Mouse (Mus musculus): ENCODE measurements around the gene Col4a3.

The Col4a3 gene

DNA sequence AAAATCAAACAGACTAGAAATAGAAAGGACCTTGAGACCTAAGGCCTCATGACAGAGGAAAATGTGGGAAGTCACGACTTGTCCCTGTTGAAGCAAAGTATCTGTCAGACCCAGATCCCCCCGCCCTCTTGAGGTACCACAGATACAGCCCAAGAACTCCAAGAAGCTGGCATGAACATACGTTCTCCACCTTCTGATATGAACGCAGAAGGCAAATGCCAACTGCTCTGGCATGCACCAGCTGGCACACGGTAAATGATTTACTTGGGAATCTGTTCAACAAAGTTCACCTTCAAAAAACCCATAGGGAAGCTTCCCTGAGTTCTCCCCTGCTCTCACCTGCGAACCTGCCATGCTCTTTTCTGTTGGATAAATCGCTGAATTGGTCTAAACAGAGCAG lies 19.1 kb downstream of the Col4a3 start:
- no peak for DNase-seq (ENCODE audit: low spot score)

- no peak for DNase-seq (ENCODE audit: low spot score)
Measured at GRCm38 (mm10) chr1:82608646-82609262, 22.0 kb downstream of the Col4a3 start.

GRCm38 (mm10) chr1:82612061-82612660 lies 25.4 kb downstream of the Col4a3 start:
- DNase-seq (ENCODE audit: low spot score) = no peak

- no peak for DNase-seq (ENCODE audit: low spot score)
Measured at GRCm38 (mm10) chr1:82618001-82618400, 31.3 kb downstream of the Col4a3 start.

DNA sequence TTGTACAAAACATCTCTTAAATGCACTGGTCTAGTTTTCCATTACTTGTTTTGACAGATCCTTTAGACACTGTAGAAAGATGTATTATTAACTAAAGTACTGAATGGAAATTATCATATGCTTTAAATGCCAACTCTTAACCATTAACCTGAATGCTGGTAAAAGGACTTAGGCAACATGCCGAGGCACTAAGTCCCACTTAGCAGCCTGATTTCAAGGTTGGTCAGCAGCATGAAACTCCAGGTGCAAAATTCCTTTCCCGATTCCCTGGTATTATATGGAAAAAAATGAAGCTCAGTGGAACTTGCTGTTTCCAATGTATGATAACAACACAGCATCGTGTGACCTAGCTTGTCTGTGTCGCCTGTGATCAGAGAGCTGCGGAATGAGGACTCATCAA lies 31.9 kb downstream of the Col4a3 start:
- DNase-seq (ENCODE audit: low spot score) = no peak

- DNase-seq (ENCODE audit: low spot score) = no peak
Measured at GRCm38 (mm10) chr1:82619981-82620380, 33.3 kb downstream of the Col4a3 start.

- no peak for DNase-seq (ENCODE audit: low spot score)
Measured at GRCm38 (mm10) chr1:82624934-82625333, 38.2 kb downstream of the Col4a3 start.

DNA sequence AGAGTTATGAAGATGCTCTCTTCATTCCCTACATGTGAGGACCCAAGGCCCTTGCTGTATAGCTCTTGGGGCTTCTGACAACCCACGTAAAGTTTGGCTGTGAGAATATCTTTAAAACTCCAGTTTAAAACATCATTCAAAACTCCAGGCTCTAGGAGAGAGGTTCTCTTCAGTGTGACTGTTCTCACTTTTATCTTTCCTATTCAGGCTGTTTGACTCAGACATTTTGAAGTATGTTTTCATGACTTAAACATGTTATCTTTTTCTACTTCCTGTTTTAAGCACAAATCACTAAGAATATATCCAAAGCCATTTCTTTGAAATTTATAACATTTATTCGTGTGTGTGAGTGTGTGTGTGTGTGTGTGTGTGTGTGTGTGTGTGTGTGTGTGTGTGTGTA lies 38.8 kb downstream of the Col4a3 start:
- no peak for DNase-seq (ENCODE audit: low spot score)

GRCm38 (mm10) chr1:82627652-82628051 lies 40.9 kb downstream of the Col4a3 start:
- DNase-seq (ENCODE audit: low spot score) = no peak

DNA sequence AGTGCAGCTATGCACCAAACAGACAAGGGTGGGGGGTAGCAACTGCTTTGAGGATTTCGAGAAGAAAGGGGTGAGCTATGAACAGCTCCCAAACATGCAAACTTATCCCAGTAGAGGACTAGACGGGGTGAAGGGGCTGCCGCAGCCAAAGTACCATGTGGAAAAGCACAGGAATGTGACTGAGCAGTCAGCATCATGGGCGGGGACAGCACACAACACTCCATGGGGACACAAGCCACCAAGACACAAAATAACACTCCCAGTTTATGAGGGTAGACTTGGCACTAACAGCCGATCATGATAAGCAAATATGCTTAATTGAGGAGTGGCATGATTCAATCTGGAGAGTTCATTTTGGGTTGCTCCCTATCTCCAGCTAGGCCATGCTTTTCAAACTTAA lies 42.8 kb downstream of the Col4a3 start:
- no peak for DNase-seq (ENCODE audit: low spot score)

DNA sequence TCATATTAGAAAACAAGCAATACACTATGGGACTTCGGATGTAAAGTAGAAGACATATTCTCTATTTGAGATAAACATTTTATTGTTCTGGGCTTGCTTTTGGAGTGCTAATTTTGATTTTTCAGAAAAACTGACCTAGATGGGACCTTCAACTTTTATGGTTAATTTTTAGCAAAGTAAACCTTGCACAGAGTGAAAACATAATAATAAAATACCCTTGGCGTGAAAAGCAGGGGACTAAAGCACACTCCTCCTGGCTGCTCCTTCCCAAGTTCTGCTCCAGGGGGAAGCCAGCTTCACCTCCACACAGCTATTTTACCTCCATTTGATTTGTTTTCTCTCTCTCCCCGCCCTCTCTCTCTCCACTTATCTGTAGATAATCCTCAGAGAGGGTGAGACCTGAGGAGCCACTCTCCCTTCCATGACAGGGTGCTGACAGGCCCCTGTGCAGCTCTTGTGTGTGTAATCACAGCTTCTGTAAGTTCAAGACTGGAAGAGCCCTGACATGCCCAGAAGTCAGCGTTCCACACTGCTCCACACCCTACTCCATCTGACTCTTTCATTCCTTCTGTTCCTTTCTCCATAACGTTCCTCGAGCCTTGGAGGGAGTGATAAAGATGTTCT lies 44.6 kb downstream of the Col4a3 start:
- DNase-seq (ENCODE audit: low spot score) = no peak

DNA sequence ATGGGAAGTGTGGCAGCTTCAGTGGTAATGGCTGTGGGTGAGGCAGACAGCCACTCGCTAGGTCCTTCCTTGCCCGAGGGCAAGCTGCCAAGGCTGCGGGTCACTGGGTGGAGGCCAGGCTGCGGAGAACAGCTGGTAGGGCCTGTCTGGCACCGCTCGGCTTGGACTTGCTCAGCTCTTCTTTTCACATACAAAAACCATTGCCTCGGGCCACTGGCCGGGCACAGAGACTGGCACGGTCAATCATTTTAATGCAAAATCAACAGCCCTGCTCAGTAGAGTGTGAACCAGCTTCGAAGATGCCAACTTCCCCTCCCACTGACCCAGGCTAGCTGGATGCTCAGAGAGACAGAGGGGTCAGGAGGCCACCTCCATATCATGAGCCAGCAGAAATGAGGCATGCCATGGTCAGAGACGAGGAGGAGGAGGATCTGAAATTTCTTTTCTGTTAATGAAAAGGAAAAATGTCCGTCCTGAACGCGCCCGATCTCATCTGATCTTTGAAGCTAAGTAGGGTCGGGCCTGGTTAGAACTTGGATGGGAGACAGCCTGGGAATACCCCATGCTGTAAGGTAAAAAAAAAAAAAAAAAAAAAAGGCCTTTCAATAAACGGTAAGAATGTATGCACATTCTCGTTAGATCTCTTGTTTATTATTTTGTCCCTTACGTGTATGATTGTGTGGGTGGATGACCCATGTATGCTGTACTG lies 48.0 kb downstream of the Col4a3 start:
- peak; percentile 10 for DNase-seq (ENCODE audit: low spot score)

- DNase-seq (ENCODE audit: low spot score) = no peak
Measured at GRCm38 (mm10) chr1:82635254-82635620, 48.5 kb downstream of the Col4a3 start.

DNA sequence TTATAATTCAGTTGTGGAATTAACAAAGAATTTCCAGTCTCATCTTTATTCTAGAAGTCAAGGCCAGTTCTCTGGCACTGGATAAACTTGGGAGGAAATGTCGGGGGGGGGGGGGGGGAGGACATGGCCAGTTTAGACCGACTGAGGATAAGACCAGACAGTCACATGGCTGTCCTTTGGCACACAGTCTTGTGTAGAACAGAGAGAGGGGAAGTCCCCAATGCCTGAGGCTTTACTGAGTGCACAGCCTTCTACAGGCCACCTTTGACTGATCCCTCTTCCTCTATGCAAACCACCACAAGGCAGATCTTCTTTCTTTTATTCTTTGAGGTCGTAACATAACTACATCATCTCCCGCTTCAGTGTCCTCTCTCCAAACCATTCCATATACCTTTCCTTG lies 49.6 kb downstream of the Col4a3 start:
- no peak for DNase-seq (ENCODE audit: low spot score)

DNA sequence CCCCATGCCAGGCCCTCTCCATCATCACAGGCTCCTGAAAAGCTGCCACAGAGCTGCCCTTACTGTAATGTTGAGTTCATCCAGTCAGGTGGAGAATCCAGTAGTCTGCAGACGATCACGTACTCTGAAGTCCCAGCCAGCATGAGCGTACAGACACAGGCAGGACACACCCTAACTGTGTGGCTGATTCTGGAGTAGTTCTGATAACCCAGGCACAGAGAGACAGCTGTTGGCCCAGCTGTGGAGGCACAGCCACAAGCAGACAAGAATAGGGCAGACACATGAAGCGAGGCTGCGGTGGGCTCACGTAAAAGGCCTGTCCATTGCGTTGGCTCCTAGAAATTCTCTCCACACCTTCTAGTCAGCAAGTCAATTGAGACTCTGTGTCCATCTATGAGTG lies 50.7 kb downstream of the Col4a3 start:
- DNase-seq (ENCODE audit: low spot score) = no peak

DNA sequence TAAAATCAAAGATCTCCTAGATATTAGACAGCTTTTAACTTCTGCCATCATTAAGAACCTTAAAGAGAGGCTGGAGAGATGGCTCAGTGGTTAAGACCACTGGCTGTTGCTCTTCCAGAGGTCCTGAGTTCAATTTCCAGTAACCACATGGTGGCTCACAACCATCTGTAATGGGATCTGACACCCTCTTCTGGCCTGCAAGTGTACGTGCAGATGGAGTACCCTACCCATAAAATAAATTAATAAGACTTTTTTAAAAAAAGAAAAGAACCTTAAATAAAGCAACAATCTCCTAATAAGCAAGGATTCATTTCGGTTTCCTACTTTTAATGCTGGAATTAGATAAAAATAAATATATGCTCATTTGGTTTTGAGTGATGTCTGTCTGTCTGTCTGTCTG lies 51.7 kb downstream of the Col4a3 start:
- no peak for DNase-seq (ENCODE audit: low spot score)

- DNase-seq (ENCODE audit: low spot score) = peak; percentile 73
Measured at GRCm38 (mm10) chr1:82641316-82641987, 54.7 kb downstream of the Col4a3 start.

- no peak for DNase-seq (ENCODE audit: low spot score)
Measured at GRCm38 (mm10) chr1:82647989-82648388, 61.3 kb downstream of the Col4a3 start.

GRCm38 (mm10) chr1:82650868-82651267 lies 64.1 kb downstream of the Col4a3 start:
- DNase-seq (ENCODE audit: low spot score) = no peak

GRCm38 (mm10) chr1:82654046-82654445 lies 67.3 kb downstream of the Col4a3 start:
- no peak for DNase-seq (ENCODE audit: low spot score)

GRCm38 (mm10) chr1:82656452-82656851 lies 69.7 kb downstream of the Col4a3 start:
- DNase-seq (ENCODE audit: low spot score) = no peak

DNA sequence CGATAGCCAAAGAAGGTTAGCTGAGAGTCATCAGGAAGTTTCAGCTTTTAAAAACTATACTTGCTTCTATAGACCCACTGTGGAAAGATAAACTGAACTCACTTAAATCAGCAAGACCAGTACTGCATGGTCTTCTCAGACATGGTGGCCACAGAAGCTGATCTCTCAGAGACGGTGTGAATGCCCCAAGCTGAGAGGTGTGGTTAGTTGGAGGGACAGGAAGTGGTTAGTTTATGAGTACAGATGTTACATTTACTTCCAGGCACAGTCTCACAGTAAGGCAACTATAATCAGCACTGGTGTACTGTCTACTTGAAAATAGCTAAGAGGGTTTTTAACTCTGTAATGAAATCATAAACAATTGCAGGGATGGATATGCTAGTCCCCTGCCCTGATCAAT lies 75.5 kb downstream of the Col4a3 start:
- no peak for DNase-seq (ENCODE audit: low spot score)

- no peak for DNase-seq (ENCODE audit: low spot score)
Measured at GRCm38 (mm10) chr1:82663522-82663921, 76.8 kb downstream of the Col4a3 start.
